Mouse (Mus musculus): Measurements from ENCODE around the gene Selenow.

DNA sequence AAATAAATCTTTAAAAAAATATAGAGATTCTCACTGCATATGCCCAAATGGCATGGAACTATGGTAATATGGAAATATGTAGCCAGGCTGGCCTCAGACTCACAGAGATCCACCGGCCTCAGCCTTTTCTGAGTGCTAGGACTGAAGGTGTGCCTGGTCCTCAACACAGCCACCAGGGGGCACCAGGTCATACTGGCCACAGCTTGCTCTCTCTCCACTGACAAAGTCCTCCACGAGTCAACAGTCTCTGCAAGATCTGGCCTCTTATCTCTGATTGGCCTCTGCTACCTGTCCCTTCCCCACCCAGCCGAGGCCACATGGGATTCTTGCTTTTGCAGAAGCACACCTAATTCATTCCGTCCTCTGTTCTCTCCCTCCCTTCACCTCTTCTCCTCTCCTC lies 7.7 kb upstream of the Selenow start:
- TF ChIP-seq CTCF (conservative IDR thresholded peaks at IDR 0.05; ENCODE audit: insufficient read depth, insufficient read length, low read depth, low read length) (peak; percentile 91), POLR2A (IDR thresholded peaks at IDR 0.05; ENCODE audit: low read depth, low read length) (no peak)

Measured in kidney, adult 2 months (tissue).